Mouse (Mus musculus): ENCODE results near the gene Rcc1l.

GRCm38 (mm10) chr5:134206721-134207120, 30.1 kb upstream of the Rcc1l start:
- TF ChIP-seq CTCF (IDR thresholded peaks at IDR 0.05; ENCODE audit: low read depth) (no peak), EP300 (IDR thresholded peaks at IDR 0.05; ENCODE audit: low read depth) (no peak)
